Mouse (Mus musculus) G1E-ER4 (cell line): ENCODE measurements around the gene C1rl. TPM values are rescaled to one million over a fixed set of nuclear protein-coding genes. Genes with fewer than 3 reads are reported as not detected.
"Not testable (repeated sequence)": the region's sequence is repeated elsewhere in the genome, so short reads cannot be mapped to it uniquely, and the experiment has no call there.

Experiments used
- GATA1 ChIP-seq: IDR thresholded peaks from one replicate; pipeline ENCODE4 v1.8.0; 2012; ENCODE audit warnings: low read length, inconsistent platforms
- polyA plus RNA-seq: library from polyadenylated mRNA; stranded (reverse); fragments of >175 nt; gene quantifications from 2 replicates; pipeline ENCODE4 v1.2.3, GENCODE M21; 2012

Gene C1rl
- polyA plus RNA-seq, 1 experiment: not detected

DNA sequence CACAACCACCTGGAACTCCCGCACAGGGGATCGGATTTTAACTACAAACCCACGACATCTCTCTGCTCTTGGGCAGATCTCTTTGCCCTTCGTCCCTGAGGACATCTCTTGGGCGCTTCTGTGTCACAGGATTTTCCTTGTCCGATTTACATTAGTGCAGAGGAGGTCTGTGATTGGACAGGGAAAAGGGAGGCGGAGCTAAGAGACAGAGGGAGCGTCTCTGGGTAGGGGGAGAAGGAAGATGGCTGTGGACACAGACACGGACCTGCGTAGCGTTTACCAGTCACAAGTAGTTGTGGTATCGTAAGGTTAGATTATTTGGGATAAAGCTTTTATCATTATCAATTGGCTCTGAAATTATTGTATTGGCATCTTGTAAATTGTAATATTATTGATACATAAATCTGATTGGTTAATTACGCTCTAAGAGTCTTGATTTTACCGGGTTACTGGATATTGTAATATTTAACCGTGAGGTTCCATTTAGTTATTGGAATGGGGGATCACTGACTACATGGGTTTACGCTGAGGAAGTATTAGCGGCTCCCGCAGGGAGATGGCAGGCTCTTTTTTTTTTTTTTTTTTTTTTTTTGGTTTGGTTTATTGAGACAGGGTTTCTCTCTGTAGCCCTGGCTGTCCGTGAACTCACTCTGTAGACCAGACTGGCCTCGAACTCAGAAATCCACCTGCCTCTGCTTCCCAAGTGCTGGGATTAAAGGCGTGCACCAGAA lies 7.3 kb upstream of the C1rl start:
- TF ChIP-seq GATA1: no peak

DNA sequence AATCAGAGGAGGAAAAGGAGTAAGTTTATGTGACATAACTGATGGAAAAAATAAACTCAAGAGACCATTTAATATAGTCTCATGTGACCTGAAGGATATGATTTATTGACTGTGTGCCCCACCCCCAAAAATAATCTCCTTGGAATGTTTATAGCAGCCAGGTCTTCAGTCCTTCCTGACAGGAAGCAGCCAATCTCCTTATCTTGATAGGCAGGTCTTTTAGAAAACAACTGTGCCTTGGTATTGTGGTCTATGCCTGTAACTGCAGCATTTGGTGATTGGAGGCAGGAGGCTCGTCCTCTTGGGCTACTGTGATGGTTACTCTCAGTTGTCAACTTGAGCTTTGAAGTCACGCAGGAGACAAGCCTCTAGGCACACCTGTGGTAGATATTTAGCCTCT lies 5.4 kb upstream of the C1rl start:
- no peak for TF ChIP-seq GATA1

DNA sequence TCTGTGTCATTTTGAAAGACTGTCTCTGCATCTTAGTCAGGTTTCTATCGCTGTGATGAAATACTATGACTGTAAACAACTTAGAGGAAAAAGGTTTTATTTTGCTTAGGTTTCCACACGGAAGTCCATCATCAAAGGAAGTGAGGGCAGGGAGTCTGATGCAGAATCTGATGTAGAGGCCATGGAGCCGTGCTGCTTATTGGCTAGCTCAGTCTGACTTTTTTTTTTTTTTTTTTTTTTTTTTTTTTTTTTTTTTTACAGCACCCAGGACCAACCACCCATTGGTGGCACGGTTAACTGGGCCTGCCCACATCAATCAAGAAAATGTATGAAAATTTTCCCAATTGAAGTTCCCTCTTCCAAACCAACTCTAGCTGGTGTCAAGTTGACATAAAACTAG lies 4.0 kb upstream of the C1rl start:
- no peak for TF ChIP-seq GATA1

DNA sequence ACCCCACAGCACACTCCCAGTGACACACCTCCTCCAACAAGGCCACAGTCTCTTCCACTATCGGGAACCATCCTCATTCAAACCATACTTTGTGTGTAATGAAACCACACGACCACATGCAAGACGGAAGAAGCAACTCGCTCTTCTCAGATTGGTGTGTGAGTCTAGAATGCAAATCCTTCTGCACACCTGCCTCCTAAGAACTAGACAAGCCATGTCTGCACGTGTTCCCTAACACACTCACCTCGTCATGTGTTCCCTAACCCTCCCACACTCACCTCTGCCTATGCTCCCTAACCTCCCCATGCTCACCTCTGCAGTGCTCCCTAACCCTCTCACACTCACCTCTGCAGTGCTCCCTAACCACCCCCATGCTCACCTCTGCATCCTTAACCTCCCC lies 1.5 kb upstream of the C1rl start:
- no peak for TF ChIP-seq GATA1

DNA sequence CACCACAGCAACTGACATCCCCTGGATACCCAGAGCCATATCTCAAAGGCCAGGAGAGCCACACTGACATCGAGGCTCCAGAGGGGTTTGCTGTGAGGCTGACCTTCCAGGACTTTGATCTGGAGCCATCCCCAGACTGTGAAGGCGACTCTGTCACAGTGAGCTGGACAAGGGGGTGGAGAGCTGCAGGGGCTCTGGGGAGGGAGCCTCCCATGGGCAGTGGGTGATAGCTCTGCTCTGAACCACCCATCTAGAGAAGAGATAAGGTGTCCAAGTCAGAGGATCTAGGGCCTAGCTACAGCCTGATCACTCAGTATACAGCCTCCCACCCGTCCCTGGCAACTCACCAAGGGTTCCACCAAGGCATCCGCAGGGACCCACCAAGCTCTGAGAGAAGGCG lies 973 bp downstream of the C1rl start:
- no peak for TF ChIP-seq GATA1

DNA sequence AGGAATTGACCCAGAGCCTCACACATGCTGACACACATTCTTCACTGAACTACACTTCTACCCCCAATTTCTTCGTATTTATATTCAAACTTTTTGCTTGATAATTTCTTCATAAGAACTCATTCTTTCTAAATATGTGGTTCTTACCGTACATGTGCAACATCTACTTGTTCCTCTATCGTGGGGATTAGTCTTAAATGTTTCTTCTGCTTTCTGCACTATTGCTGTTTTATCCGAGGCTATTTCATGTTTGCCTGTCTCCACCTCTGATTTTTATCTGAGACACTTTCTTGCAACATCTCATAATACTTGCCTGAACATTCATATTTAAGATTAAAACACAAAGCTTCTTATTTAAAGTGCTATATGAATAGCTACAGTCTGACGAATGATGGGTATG lies 3.1 kb downstream of the C1rl start:
- TF ChIP-seq GATA1: no peak

DNA sequence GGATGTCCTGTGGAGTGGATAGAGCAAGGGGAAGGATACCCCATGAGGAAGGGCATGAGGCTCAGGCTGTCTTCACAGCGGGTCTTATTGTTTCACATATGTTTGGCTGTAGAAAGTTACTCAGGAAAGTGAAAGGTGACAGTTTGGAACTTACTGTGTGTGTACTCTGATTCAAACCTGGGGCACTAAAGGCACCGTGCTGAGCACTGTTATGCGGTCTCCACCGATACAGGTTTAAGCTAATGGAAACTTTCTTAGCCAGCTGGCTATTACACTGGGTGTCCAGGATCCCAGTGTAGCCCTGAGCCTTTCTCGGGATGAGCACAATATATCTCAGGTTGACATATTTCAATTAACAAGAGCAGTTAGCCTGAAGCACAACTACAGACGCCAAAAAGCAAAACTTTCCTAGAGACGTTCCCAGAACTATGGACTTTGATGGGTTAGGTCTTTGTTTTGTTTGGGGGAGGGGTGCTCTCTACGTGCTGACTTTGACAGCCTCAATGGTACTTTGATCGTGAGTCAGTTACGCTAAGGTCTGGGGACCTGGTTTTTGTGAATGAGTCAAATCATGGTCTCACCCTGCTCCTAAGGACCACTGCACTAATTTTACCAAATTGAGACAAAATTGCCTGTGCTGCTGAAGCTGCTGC lies 7.1 kb downstream of the C1rl start:
- no peak for TF ChIP-seq GATA1

DNA sequence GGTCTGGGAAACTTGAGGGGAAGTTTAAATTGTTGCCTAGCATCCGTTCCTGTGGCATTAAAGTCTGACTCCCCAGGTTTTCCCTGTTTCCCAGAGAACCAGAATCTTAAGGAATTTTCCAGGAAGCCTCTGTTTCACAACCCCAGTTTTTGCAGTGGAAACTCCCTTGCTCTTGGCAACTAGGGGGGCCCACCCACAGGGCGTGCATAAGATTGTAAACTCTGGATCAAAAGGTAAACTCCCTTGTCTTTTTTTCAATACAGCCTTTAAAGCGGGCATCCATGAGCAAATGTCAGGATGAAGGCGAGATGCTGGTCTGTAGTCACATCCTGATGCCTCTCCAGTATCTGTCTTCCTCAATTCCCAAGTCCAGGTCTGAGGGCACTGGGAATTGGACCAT lies 8.6 kb downstream of the C1rl start:
- TF ChIP-seq GATA1: no peak

DNA sequence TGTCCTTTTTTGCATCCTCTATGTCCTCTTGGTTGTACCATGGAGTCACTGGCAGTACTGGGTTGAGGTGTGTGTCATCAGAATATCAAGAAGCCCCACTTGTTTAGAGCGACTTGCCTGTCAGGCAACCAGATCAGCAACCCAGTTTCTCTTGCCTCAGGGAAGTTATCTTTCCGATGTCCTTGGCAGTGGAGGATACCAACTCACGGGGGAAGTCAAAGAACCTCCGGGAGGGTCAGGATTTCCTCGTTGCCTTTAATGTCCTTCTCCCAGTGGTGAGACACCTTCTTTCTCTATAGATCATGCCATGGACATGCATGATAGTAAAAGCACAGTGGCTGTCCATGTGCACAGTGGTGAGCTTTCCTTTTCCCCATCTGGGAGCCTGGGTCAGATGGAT lies 9.1 kb downstream of the C1rl start:
- no peak for TF ChIP-seq GATA1

DNA sequence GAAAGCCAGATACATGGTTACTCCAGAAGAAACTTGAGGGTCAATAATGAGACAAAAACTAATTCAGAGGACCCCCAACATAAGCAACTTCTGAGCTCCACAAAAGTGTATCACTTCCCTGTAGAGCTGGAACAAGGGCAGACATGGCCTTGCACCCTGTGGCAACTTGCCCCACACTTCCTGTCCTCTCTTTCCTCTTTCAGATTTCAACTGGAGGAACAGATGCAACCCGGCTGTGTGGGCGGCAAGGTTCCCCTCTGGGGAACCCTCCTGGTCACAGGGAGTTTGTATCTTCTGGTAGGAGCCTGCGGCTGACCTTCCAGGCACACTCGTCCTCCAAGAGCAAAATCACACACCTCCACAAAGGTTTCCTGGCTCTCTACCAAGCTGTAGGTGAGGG lies 12.1 kb downstream of the C1rl start:
- no peak for TF ChIP-seq GATA1

DNA sequence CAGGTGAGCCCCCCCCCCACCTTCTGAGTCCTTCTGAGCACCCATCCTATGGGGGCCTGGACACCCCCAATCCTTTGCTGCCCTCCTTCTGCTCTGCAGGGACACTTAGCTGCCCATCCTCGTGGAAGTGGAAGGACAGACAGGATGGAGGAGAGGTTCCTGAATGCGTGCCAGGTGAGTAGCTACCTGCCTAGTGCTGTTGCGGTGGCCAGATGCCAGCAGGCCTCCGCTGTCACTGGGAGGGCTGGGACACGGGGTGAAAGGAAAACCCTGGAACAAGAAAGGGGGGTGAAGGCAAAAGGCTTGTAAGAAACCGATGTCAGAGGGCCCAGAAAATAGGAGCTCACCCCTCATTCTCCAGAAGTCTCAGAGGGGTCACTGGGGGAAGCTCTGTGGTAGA lies 14.1 kb downstream of the C1rl start:
- no peak for TF ChIP-seq GATA1

DNA sequence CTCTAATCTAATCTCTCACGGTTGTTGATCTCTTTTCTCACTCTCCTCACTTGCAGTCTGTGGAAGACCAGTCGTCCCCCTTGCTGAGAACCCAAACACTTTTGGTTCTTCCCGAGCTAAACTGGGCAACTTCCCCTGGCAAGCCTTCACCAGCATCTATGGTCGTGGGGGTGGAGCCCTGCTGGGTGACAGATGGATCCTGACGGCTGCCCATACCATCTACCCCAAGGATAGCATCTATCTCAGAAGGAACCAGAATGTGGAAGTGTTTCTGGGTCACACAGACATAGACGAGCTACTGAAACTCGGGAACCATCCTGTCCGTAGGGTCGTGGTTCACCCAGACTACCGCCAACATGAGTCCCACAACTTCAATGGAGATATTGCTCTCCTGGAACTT lies 15.4 kb downstream of the C1rl start:
- no peak for TF ChIP-seq GATA1

DNA sequence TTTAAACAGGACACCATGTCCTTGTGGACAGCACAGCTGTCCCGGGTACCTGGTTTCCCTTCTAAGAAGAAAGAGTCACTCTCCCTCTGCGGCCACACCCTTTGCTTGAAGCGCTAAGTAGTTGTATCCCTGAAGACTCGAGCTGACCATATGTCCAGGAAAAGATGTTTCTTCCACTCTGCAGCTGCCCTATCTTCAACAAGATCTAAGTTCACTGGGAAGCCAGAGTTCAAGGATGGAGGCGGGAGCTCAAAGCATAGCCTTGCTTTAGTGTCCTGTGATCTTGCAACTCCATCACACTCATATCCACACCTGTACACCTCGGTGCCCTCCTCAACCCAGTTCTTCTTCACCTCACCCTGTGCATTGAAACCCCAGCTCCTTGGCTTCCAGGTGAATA lies 19.0 kb downstream of the C1rl start:
- no peak for TF ChIP-seq GATA1

DNA sequence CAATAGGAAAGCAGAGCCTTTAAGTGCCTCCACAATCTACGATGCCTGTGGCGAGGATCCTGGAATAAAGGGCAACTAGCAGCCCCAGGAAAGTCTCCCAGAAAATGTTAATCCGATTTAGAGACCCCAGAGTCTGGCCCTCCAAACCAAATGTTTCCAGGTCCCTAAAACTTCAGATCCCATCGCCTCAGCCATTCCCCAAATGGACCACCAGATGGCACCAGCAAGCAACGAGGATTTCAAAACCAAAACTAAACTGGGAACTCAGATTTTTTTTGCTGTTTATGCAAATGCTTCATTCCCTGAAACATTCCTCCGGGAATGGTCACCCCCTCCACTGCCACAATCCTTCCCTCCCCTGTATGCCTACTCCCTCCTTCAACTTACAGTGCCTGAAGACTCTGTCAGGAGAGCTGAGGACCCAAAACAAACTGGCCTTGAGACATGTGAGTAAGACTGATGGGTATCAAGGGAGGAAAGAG lies 19.5 kb downstream of the C1rl start, which contains the start of gene C1ra:
Gene C1ra, plus strand, starts transcription at position 51 of the 482 bp plus-strand sequence.
- no peak for TF ChIP-seq GATA1

DNA sequence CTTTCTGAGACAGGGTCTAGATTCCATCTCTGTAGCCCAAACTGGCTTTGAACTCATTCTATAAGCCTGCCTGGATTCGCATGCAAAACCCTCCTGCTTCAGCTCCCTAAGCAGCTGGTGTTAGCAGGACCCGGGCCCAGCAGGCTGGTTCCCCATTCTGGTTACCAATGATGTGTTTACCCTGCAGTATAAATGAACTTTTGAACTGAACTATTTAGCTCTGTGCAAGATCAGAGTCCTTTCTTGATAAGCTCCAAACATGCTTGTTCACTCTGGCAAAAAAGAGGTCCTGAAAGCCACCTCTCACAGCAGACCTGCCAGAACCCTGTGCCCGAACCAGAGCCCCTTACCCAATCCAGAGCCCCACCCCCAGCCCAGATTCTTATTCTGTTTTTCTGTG lies 35.0 kb downstream of the C1rl start:
- TF ChIP-seq GATA1: no peak

DNA sequence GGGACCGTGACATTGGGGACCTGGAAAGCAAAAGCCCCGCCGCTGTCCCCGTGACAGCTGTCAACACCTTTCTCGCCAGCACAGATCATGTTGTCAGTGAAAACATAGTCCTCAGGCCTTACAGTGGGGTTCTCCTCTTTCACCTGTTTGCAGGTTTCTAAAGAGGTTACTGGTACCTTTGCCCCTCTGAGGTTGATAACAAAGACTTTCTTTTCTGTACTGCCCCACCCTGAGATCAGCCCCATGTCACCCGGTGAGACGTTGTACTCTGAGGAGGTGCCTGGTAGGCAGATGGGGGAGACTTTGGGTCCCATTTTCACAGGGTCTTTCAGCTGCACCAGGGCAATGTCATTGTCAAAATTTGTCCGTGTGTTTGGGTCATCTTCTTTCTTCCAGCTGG lies 38.2 kb downstream of the C1rl start:
- no peak for TF ChIP-seq GATA1

DNA sequence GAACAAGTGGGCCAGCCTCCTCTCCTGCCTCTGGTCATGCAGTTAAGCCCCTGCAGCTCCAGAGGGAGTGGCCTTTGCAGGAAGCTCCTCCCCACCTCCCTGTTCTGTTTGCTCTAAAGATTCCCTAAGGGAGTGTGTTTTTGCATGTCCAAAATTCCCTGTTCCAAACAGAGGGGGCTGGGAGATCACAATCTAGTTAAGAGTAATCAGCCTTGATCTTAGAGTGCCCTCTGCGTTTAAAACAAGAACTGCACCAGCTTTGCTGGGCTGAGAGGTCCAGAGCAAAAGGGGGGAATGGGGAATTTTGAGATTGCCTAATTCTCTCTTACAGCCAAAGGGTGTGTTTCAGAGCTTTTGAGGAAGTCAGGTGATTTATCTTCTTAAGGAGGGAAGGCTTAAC lies 49.4 kb downstream of the C1rl start, which contains the start of gene C1s1:
Gene C1s1, minus strand, starts transcription at position 76 of the 400 bp plus-strand sequence.
- not testable (repeated sequence) for TF ChIP-seq GATA1

DNA sequence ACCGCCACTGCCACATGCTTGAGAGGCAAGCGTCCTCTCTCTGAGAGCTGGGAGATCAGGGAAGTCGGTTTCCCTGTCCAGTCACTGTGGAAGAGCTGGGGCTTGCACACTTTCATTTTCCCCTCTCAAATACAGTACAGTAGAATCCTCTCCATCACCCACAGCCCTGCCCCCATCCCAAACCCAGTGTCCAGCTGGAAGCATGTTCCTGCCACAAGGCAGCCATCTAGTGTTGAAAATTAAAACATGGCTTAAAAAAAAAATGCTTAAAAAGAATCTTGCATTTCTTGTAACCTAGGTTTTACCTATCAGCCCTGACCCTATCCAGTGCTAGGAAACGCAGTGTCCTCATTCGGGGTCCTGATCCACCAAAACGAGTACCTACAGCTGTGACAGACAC lies 51.6 kb downstream of the C1rl start:
- TF ChIP-seq GATA1: no peak
